Mouse (Mus musculus) liver, adult 2 months (tissue): ENCODE results near the gene Bach2. TPM values are rescaled to one million over a fixed set of nuclear protein-coding genes. Genes with fewer than 3 reads are reported as not detected.

Experiments
- DNase-seq: peaks from one replicate; pipeline ENCODE4 v3.0.0-alpha.2; 2011; ENCODE audit warnings: low read depth, low spot score; ENCODE audit errors: extremely low read depth
- H3K27ac ChIP-seq: fragments of 200-500 bp; replicated peaks from 2 replicates; pipeline ENCODE4 v1.5.1; 2012; ENCODE audit warnings: low read depth, mild to moderate bottlenecking, control low read depth, inconsistent platforms, low read length; ENCODE audit not compliant: insufficient read depth
- H3K27me3 ChIP-seq: fragments of 200-500 bp; 2 replicates; pipeline ENCODE4 v1.6.1; 2012; ENCODE audit warnings: mild to moderate bottlenecking, moderate library complexity, low read length, inconsistent platforms; ENCODE audit not compliant: control insufficient read depth, insufficient read depth
- H3K36me3 ChIP-seq: fragments of 200-500 bp; 2 replicates; pipeline ENCODE4 v1.6.1; 2012; ENCODE audit warnings: low read length, inconsistent platforms; ENCODE audit not compliant: control insufficient read depth, insufficient read depth
- H3K4me1 ChIP-seq: fragments of 200-500 bp; 2 replicates; pipeline ENCODE4 v1.6.1; 2011; ENCODE audit warnings: low read length; ENCODE audit not compliant: control insufficient read depth, insufficient read depth
- H3K4me3 ChIP-seq: fragments of 200-500 bp; 2 replicates; pipeline ENCODE4 v1.5.1; 2011; ENCODE audit warnings: low read depth, mild to moderate bottlenecking, control low read depth, low read length, moderate library complexity; ENCODE audit not compliant: insufficient read depth
- H3K79me2 ChIP-seq: fragments of 200-500 bp; 2 replicates; pipeline ENCODE4 v1.6.1; 2012; ENCODE audit warnings: inconsistent platforms, mild to moderate bottlenecking, low read length, moderate library complexity; ENCODE audit not compliant: control insufficient read depth, insufficient read depth
- H3K9ac ChIP-seq: fragments of 200-500 bp; 2 replicates; pipeline ENCODE4 v1.6.1; 2012; ENCODE audit warnings: low read depth, mild to moderate bottlenecking, control low read depth, inconsistent platforms, low read length
- CTCF ChIP-seq: fragments of 200-500 bp; IDR thresholded peaks from 2 replicates; pipeline ENCODE4 v1.5.1; 2011; ENCODE audit warnings: low read depth, low read length, control low read depth
- POLR2A ChIP-seq: fragments of 200-500 bp; IDR thresholded peaks from 2 replicates; pipeline ENCODE4 v1.6.1; 2011; ENCODE audit warnings: low read length, control low read depth; ENCODE audit not compliant: insufficient read depth; ENCODE audit errors: extremely low read depth
- WGBS: fragments of 180-500 bp; shearing (Covaris S2); methylation state at CpG from one replicate; pipeline ENCODE4 v1.1.7; 2018; 5-methylcytosine and 5-hydroxymethylcytosine counted together
- polyA plus RNA-seq: library from polyadenylated mRNA; depleted of rRNA; stranded (reverse); fragments of >200 nt; gene quantifications from 2 replicates; pipeline ENCODE4 v1.2.3, GENCODE M21; 2012
- total RNA-seq: library from RNA; depleted of rRNA; stranded (reverse); fragments of >200 nt; gene quantifications from 2 replicates; pipeline ENCODE4 v1.2.3, GENCODE M21; 2014

Gene Bach2
- total and polyA plus RNA-seq, 2 experiments: 2.1 to 6.0 TPM

DNA sequence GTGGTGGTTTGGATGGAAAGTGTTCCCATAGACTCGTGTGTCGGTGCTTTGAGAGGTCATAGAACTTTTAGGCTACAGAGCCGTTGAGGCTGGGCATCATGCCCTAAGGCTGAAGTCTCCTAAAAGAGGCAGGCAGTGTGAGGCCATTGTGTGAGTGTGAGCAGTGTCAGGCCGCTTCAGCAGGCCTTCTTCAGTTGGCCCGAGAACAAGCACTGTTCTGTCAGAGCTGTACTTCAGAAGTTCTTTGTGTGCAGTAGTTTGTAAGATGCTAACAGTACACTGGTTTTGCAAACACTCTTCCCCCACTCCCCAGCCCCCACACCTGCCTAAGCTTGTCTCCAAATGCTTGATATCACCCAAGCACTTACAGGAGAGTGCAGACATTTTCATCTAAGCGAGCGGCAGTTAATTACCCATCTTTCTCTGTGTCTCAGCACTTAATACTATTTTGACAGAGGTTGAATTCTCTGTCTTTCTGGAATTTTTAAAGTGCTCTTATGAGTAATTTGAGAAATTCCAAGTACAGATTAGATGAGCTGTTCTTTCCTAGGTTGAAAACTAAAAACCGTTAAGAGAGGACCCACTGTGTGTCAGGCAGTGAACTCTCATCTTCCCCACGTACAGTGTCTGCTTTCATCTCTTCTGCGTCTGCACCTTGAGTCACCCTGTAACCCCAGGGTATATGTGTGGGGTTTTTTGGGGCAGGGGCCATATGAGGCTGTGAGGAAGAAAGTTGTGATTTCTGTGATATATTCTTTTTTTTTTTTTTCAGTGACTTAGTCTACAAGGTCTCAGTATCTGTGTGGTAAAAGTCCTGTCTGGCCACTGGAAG is 136.4 kb downstream of the Bach2 start:
- H3K27me3 ChIP-seq: no peaks in the 10 kb centered on the region
- no peaks in the 10 kb centered on the region for H3K4me1 ChIP-seq
- no peaks in the 10 kb centered on the region for H3K36me3 ChIP-seq
- no peak for DNase-seq
- no peak overlapping the region for H3K9ac ChIP-seq
- TF ChIP-seq CTCF (no peak), POLR2A (no peak)
- H3K4me3 ChIP-seq: no peak overlapping the region
- peaks cover under 1% of the 10 kb centered on the region; the same call in 1 of the 2 replicates for H3K79me2 ChIP-seq
- WGBS: 86% methylated on average over 10 of the region's 10 CpGs
- H3K27ac ChIP-seq: no peak overlapping the region

- no peak overlapping the region for H3K27ac ChIP-seq
- no peaks in the 10 kb centered on the region; the same call in 1 of the 2 replicates for H3K79me2 ChIP-seq
- no peak for DNase-seq
- H3K4me1 ChIP-seq: no peaks in the 10 kb centered on the region
- TF ChIP-seq CTCF: no peak
- no peak for TF ChIP-seq POLR2A
- no peaks in the 10 kb centered on the region for H3K36me3 ChIP-seq
- no peak overlapping the region for H3K9ac ChIP-seq
- 89% methylated on average over 16 of the region's 16 CpGs for whole genome bisulfite sequencing
- H3K27me3 ChIP-seq: no peaks in the 10 kb centered on the region
- no peak overlapping the region for H3K4me3 ChIP-seq
These were observed 137.3 kb downstream of the Bach2 start for GRCm38 (mm10) chr4:32375721-32376526.

- no peaks in the 10 kb centered on the region; the same call in 1 of the 2 replicates for H3K79me2 ChIP-seq
- no peak for TF ChIP-seq POLR2A
- no peak for TF ChIP-seq CTCF
- no peak overlapping the region for H3K9ac ChIP-seq
- no peaks in the 10 kb centered on the region for H3K36me3 ChIP-seq
- no peak overlapping the region for H3K27ac ChIP-seq
- no peaks in the 10 kb centered on the region for H3K4me1 ChIP-seq
- WGBS: 92% methylated on average over 6 of the region's 6 CpGs
- no peak overlapping the region for H3K4me3 ChIP-seq
- DNase-seq: no peak
- no peaks in the 10 kb centered on the region for H3K27me3 ChIP-seq
These were observed 137.9 kb downstream of the Bach2 start for GRCm38 (mm10) chr4:32376527-32376948.

DNA sequence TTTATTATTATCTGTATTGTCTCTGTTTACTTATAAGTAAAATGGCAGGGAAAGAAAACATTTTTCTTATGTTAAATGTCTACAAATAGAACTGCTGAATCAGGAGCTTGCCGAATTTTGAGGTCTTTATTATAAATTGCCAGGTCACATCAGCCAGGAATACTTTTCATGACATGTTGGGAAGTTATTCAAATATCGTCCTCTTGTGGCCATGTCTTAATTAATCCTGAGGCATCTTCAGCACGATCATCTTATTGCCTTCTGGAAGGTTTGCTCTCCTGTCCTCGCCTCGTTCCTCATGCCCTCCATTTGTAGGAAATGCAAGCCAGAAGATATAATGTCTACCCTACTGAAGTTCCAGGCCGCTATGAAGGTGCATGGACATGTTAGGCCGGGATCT is 140.5 kb downstream of the Bach2 start:
- 89% methylated on average over 7 of the region's 7 CpGs for WGBS
- TF ChIP-seq CTCF (no peak), POLR2A (no peak)

GRCm38 (mm10) chr4:32381666-32382381 is 143.2 kb downstream of the Bach2 start:
- Histone ChIP-seq H3K36me3 (no peaks in the 10 kb centered on the region), H3K4me1 (no peaks in the 10 kb centered on the region), H3K27me3 (no peaks in the 10 kb centered on the region), H3K79me2 (no peaks in the 10 kb centered on the region; the same call in 1 of the 2 replicates), H3K4me3 (no peak overlapping the region), H3K9ac (no peak overlapping the region), H3K27ac (no peak overlapping the region)
- TF ChIP-seq POLR2A (no peak), CTCF (no peak)
- WGBS: 86% methylated on average over 16 of the region's 16 CpGs
- DNase-seq: no peak

More for the DNA sequence above, 140.5 kb downstream of the Bach2 start:
- H3K9ac ChIP-seq: no peak overlapping the region
- H3K4me3 ChIP-seq: no peak overlapping the region
- H3K79me2 ChIP-seq: no peaks in the 10 kb centered on the region; the same call in 1 of the 2 replicates
- no peaks in the 10 kb centered on the region for H3K27me3 ChIP-seq
- DNase-seq: no peak
- H3K4me1 ChIP-seq: no peaks in the 10 kb centered on the region
- H3K36me3 ChIP-seq: no peaks in the 10 kb centered on the region
- H3K27ac ChIP-seq: no peak overlapping the region
